Mouse (Mus musculus): ENCODE data around the gene Vgll2.

GRCm38 (mm10) chr10:52072482-52072881 is 50.2 kb downstream of the Vgll2 start:
- TF ChIP-seq CTCF (IDR thresholded peaks at IDR 0.05; ENCODE audit: control insufficient read depth, insufficient read depth, low read length) = no peak
- no peak for TF ChIP-seq POLR2A (IDR thresholded peaks at IDR 0.05; ENCODE audit: borderline replicate concordance, control insufficient read depth, low read depth, low read length)

All from bone marrow, adult 2 months (tissue).